Mouse (Mus musculus) ES-E14 (cell line): Measurements from ENCODE around the gene Sun1.

Source experiments
- CHD2 ChIP-seq: IDR thresholded peaks from 2 replicates; pipeline ENCODE4 v1.6.1; 2014; ENCODE audit warnings: mild to moderate bottlenecking, low read depth, low read length, inconsistent platforms
- HCFC1 ChIP-seq: IDR thresholded peaks from 2 replicates; pipeline ENCODE4 v1.6.1; 2012; ENCODE audit warnings: low read length, inconsistent platforms, borderline replicate concordance; ENCODE audit not compliant: insufficient read depth
- MAFK ChIP-seq: IDR thresholded peaks from 2 replicates; pipeline ENCODE4 v1.6.1; 2014; ENCODE audit warnings: mild to moderate bottlenecking, low read depth, low read length, inconsistent platforms; ENCODE audit not compliant: insufficient read depth
- ZC3H11A ChIP-seq: IDR thresholded peaks from 2 replicates; pipeline ENCODE4 v1.6.1; 2012; ENCODE audit warnings: low read depth, mild to moderate bottlenecking, inconsistent platforms, low read length, borderline replicate concordance
- ZNF384 ChIP-seq: IDR thresholded peaks from 2 replicates; pipeline ENCODE4 v1.6.1; 2012; ENCODE audit warnings: low read depth, low read length, inconsistent platforms

GRCm38 (mm10) chr5:139294089-139294488, 93.7 kb downstream of the Sun1 start:
- TF ChIP-seq ZNF384 (no peak), CHD2 (no peak), HCFC1 (no peak), MAFK (no peak), ZC3H11A (no peak)
